Mouse (Mus musculus) layer of hippocampus, postnatal 10 days (tissue): ENCODE measurements at regions not wholly inside any gene's neighbourhood (a gene's known extent, or its start where the extent isn't known, plus 50 kb on each side); places are given as distances from the start of the nearest gene placed in this dataset.
A peak's percentile ranks its signal among the peaks of the same experiment; 100 is the strongest.

ENCODE experiments used
- DNase-seq, 2 experiments: peaks; one replicate each; pipeline ENCODE4 v3.0.0; 2021; ENCODE audit warnings: low spot score in 2 of 2

DNA sequence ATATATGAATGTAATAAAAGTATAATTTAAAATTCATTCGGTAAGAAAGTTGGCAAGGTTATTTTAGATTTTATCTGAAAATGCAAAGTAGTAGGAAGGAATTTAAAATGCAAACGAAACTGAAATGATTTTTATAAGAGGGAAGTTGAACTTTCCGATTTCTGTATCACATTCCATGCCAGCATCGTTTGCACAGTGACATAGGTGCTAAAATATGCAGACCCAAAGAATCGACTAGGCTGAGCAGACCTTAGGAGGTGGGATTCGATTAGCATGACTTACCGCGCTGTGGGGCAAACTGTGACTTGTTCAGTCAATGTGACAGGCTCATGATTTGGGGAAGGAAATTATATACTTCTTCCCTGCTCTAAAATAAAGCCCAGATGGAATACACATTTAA is 596.2 kb downstream of the Gm19410 start:
- no peak for DNase-seq

DNA sequence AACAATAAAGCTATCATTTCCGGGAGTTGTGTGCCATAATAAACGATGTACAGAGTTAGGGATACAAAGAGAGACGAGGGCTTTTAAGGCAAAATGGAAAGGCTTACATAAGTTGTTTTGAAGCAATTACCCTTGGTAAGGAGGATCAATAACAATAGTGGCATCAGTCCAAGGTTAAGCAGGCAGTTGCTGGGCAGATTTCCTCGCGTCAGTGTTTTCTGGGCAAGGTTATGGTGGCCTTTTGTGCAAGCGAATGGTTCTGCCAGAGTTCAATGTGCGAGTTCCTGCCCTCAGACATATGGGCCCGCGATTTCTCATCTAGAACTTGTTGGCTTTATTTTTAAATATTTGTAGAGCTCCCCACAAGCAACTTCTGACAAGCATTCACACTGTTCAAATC is 597.7 kb downstream of the Gm19410 start:
- DNase-seq = no peak

- DNase-seq = no peak
Measured at GRCm38 (mm10) chr8:36364567-36365231, 599.1 kb downstream of the Gm19410 start.

GRCm38 (mm10) chr8:36365945-36366344 is 600.4 kb downstream of the Gm19410 start:
- DNase-seq = no peak

- no peak for DNase-seq
Measured at GRCm38 (mm10) chr8:36376579-36377350, 611.2 kb downstream of the Gm19410 start.

DNA sequence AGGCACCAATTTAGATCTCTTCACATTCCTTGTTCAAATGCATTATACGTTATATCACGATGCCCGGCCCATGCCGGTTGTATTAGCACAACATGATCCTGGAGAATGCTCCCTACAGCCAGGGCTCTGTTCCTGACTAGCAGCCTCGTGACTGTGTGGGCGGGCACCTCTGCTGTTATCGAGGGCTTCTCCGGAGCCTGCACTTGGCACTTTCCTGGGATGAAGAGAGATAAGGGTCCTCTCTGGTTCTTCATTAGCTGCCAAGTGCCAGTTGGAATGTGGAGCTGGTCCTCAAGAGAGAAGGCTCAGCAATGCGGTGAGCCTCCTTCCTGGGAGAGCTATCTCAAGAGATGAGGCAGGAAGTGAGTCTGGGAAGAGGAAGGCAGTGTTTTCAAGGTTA is 598.9 kb upstream of the AI429214 start:
- DNase-seq = no peak

GRCm38 (mm10) chr8:36396493-36396892 is 596.9 kb upstream of the AI429214 start:
- no peak for DNase-seq

- peak in 1 of 2 experiments; percentile 12 for DNase-seq
Measured at GRCm38 (mm10) chr8:36406706-36407105, 586.7 kb upstream of the AI429214 start.
